Mouse (Mus musculus) heart, embryonic 10.5 days (tissue): ENCODE measurements around the gene Gm17324. TPM values are rescaled to one million over a fixed set of nuclear protein-coding genes. Genes with fewer than 3 reads are reported as not detected.
"Not testable (repeated sequence)": the region's sequence is repeated elsewhere in the genome, so short reads cannot be mapped to it uniquely, and the experiment has no call there.

Source experiments
- DNase-seq: peaks from one replicate; pipeline ENCODE4 v3.0.0-alpha.2; 2017; ENCODE audit warnings: low spot score
- H3K27ac ChIP-seq: fragments of 300-500 bp; sonication (generic); 2 replicates; pipeline ENCODE4 v1.5.1; 2016; ENCODE audit warnings: mild to moderate bottlenecking
- H3K27me3 ChIP-seq: fragments of 300-500 bp; sonication (generic); 2 replicates; pipeline ENCODE4 v1.6.1; 2016; ENCODE audit warnings: mild to moderate bottlenecking; ENCODE audit not compliant: poor library complexity, insufficient read depth, severe bottlenecking
- H3K36me3 ChIP-seq: fragments of 300-500 bp; sonication (generic); 2 replicates; pipeline ENCODE4 v1.6.1; 2016; ENCODE audit warnings: mild to moderate bottlenecking, moderate library complexity
- H3K4me1 ChIP-seq: fragments of 300-500 bp; sonication (generic); 2 replicates; pipeline ENCODE4 v1.6.1; 2016; ENCODE audit warnings: mild to moderate bottlenecking
- H3K4me3 ChIP-seq: fragments of 300-500 bp; sonication (generic); 2 replicates; pipeline ENCODE4 v1.5.1; 2016; ENCODE audit warnings: mild to moderate bottlenecking, moderate library complexity
- H3K9me3 ChIP-seq: fragments of 300-500 bp; sonication (generic); 2 replicates; pipeline ENCODE4 v1.6.1; 2016; ENCODE audit warnings: mild to moderate bottlenecking, moderate library complexity
- WGBS: fragments of 180-500 bp; shearing (Covaris S2); methylation state at CpG from one replicate; pipeline ENCODE4 v1.1.7; 2016; 5-methylcytosine and 5-hydroxymethylcytosine counted together
- polyA plus RNA-seq: library from polyadenylated mRNA; unstranded; fragments of >200 nt; fragmentation: Nextera tagmentation; extraction: Ambion mirVana; gene quantifications from 2 replicates; pipeline ENCODE4 v1.2.1, GENCODE M21; 2016

The Gm17324 gene
- polyA plus RNA-seq, 1 experiment from 2014 or later = 1.1 TPM

- not testable (repeated sequence) for H3K9me3 ChIP-seq, DNase-seq, H3K27ac ChIP-seq, H3K4me1 ChIP-seq, H3K4me3 ChIP-seq, H3K27me3 ChIP-seq
- 51% methylated on average over 1 of the region's 1 CpGs for WGBS
- H3K36me3 ChIP-seq = peaks cover 58% of the 10 kb centered on the region
Measured at GRCm38 (mm10) chr9:78478009-78478605, 29.5 kb upstream of the Gm17324 start.

- no peak for DNase-seq
Measured at GRCm38 (mm10) chr9:78477021-78477551, 28.5 kb upstream of the Gm17324 start.

GRCm38 (mm10) chr9:78476531-78477020, 28.0 kb upstream of the Gm17324 start:
- Histone ChIP-seq H3K36me3 (peaks cover 72% of the 10 kb centered on the region), H3K27ac (no peak overlapping the region), H3K9me3 (no peaks in the 10 kb centered on the region), H3K27me3 (no peaks in the 10 kb centered on the region), H3K4me3 (no peak overlapping the region), H3K4me1 (0 out of 2 replicates have a peak, but pooled peaks cover 3% of the 10 kb centered on the region)
- 16% methylated on average over 1 of the region's 1 CpGs for WGBS
- no peak for DNase-seq

More at GRCm38 (mm10) chr9:78477021-78477551, 28.5 kb upstream of the Gm17324 start:
- Histone ChIP-seq H3K9me3 (no peaks in the 10 kb centered on the region), H3K4me3 (no peak overlapping the region), H3K4me1 (0 out of 2 replicates have a peak, but pooled peaks cover 3% of the 10 kb centered on the region), H3K27me3 (no peaks in the 10 kb centered on the region), H3K27ac (no peak overlapping the region), H3K36me3 (peaks cover 67% of the 10 kb centered on the region)
- 5% methylated on average over 5 of the region's 5 CpGs for whole genome bisulfite sequencing

GRCm38 (mm10) chr9:78475873-78476272, 27.3 kb upstream of the Gm17324 start:
- Histone ChIP-seq H3K27me3 (no peaks in the 10 kb centered on the region), H3K4me3 (no peak overlapping the region), H3K27ac (no peak overlapping the region), H3K4me1 (0 out of 2 replicates have a peak, but pooled peaks cover 3% of the 10 kb centered on the region), H3K36me3 (peaks cover 75% of the 10 kb centered on the region), H3K9me3 (no peaks in the 10 kb centered on the region)
- WGBS = 83% methylated on average over 4 of the region's 4 CpGs
- DNase-seq = no peak

GRCm38 (mm10) chr9:78475383-78475780, 26.8 kb upstream of the Gm17324 start:
- Histone ChIP-seq H3K4me3 (no peak overlapping the region), H3K36me3 (peaks cover 75% of the 10 kb centered on the region), H3K4me1 (0 out of 2 replicates have a peak, but pooled peaks cover 3% of the 10 kb centered on the region), H3K27ac (no peak overlapping the region), H3K9me3 (no peaks in the 10 kb centered on the region), H3K27me3 (no peaks in the 10 kb centered on the region)
- no peak for DNase-seq
- WGBS = 93% methylated on average over 2 of the region's 2 CpGs

GRCm38 (mm10) chr9:78474771-78475382, 26.3 kb upstream of the Gm17324 start:
- Histone ChIP-seq H3K27ac (no peak overlapping the region), H3K36me3 (peaks cover 77% of the 10 kb centered on the region), H3K27me3 (no peaks in the 10 kb centered on the region), H3K4me3 (no peak overlapping the region), H3K4me1 (0 out of 2 replicates have a peak, but pooled peaks cover 3% of the 10 kb centered on the region), H3K9me3 (no peaks in the 10 kb centered on the region)
- no peak for DNase-seq
- 90% methylated on average over 5 of the region's 5 CpGs for WGBS

GRCm38 (mm10) chr9:78474270-78474669, 25.7 kb upstream of the Gm17324 start:
- Histone ChIP-seq H3K4me3 (no peak overlapping the region), H3K4me1 (no peaks in the 10 kb centered on the region), H3K27me3 (no peaks in the 10 kb centered on the region), H3K36me3 (peaks cover 74% of the 10 kb centered on the region), H3K27ac (no peak overlapping the region), H3K9me3 (no peaks in the 10 kb centered on the region)
- DNase-seq = no peak
- WGBS = 79% methylated on average over 2 of the region's 2 CpGs

- Histone ChIP-seq H3K9me3 (no peaks in the 10 kb centered on the region), H3K4me1 (no peaks in the 10 kb centered on the region), H3K36me3 (peaks cover 74% of the 10 kb centered on the region), H3K27ac (no peak overlapping the region), H3K4me3 (no peak overlapping the region), H3K27me3 (no peaks in the 10 kb centered on the region)
- DNase-seq = no peak
- 87% methylated on average over 8 of the region's 8 CpGs for WGBS
Measured at GRCm38 (mm10) chr9:78473588-78473987, 25.0 kb upstream of the Gm17324 start.

GRCm38 (mm10) chr9:78465725-78466124, 17.1 kb upstream of the Gm17324 start:
- H3K27me3 ChIP-seq = no peaks in the 10 kb centered on the region
- 84% methylated on average over 3 of the region's 3 CpGs for WGBS
- H3K36me3 ChIP-seq = peaks cover 82% of the 10 kb centered on the region

GRCm38 (mm10) chr9:78463337-78463736, 14.8 kb upstream of the Gm17324 start:
- H3K27me3 ChIP-seq = no peaks in the 10 kb centered on the region
- DNase-seq = no peak
- H3K27ac ChIP-seq = no peak overlapping the region
- H3K9me3 ChIP-seq = no peaks in the 10 kb centered on the region
- H3K4me3 ChIP-seq = no peak overlapping the region
- WGBS = 83% methylated on average over 4 of the region's 4 CpGs
- H3K36me3 ChIP-seq = peaks cover 84% of the 10 kb centered on the region
- H3K4me1 ChIP-seq = no peaks in the 10 kb centered on the region

More at GRCm38 (mm10) chr9:78465725-78466124, 17.1 kb upstream of the Gm17324 start:
- H3K9me3 ChIP-seq = no peaks in the 10 kb centered on the region
- no peaks in the 10 kb centered on the region for H3K4me1 ChIP-seq
- no peak overlapping the region for H3K4me3 ChIP-seq
- DNase-seq = no peak
- no peak overlapping the region for H3K27ac ChIP-seq

- Histone ChIP-seq H3K9me3 (no peaks in the 10 kb centered on the region), H3K27me3 (no peaks in the 10 kb centered on the region), H3K4me1 (no peaks in the 10 kb centered on the region), H3K4me3 (no peak overlapping the region), H3K36me3 (peaks cover 78% of the 10 kb centered on the region), H3K27ac (no peak overlapping the region)
- 85% methylated on average over 8 of the region's 8 CpGs for WGBS
- no peak for DNase-seq
Measured at GRCm38 (mm10) chr9:78457026-78457425, 8.4 kb upstream of the Gm17324 start.

GRCm38 (mm10) chr9:78451382-78451781, 2.8 kb upstream of the Gm17324 start:
- H3K4me1 ChIP-seq = peaks cover 9% of the 10 kb centered on the region
- peaks cover 5% of the 10 kb centered on the region for H3K27me3 ChIP-seq
- no peak for DNase-seq
- H3K36me3 ChIP-seq = peaks cover 46% of the 10 kb centered on the region
- no peaks in the 10 kb centered on the region for H3K9me3 ChIP-seq
- 76% methylated on average over 4 of the region's 4 CpGs for WGBS
- no peak overlapping the region for H3K4me3 ChIP-seq
- H3K27ac ChIP-seq = no peak overlapping the region

GRCm38 (mm10) chr9:78450404-78450803, 1.8 kb upstream of the Gm17324 start:
- peaks cover 9% of the 10 kb centered on the region for H3K4me1 ChIP-seq
- H3K4me3 ChIP-seq = no peak overlapping the region
- no peak overlapping the region for H3K27ac ChIP-seq
- H3K9me3 ChIP-seq = no peaks in the 10 kb centered on the region
- H3K36me3 ChIP-seq = peaks cover 44% of the 10 kb centered on the region
- 76% methylated on average over 5 of the region's 5 CpGs for WGBS
- no peak for DNase-seq
- H3K27me3 ChIP-seq = peaks cover 15% of the 10 kb centered on the region
